Mouse (Mus musculus) forebrain, postnatal 0 days (tissue): ENCODE results near the gene Harbi1. TPM values are rescaled to one million over a fixed set of nuclear protein-coding genes. Genes with fewer than 3 reads are reported as not detected.

Experiments used
- ATAC-seq: fragments of 200-750 bp; cut with Nextera tagmentation; 2 replicates; pipeline ENCODE4 v1.8.0; 2017; ENCODE audit warnings: mild to moderate bottlenecking, moderate library complexity
- DNase-seq: peaks from one replicate; pipeline ENCODE4 v3.0.0-alpha.2; 2015
- H3K27ac ChIP-seq: fragments of 300-500 bp; sonication (generic); 2 replicates; pipeline ENCODE4 v1.5.1; 2014; ENCODE audit warnings: low read depth, mild to moderate bottlenecking, antibody characterized with exemption, low read length, moderate library complexity, mixed read lengths
- H3K27me3 ChIP-seq: fragments of 300-500 bp; sonication (generic); 2 replicates; pipeline ENCODE4 v1.6.1; 2014; ENCODE audit warnings: mild to moderate bottlenecking, low read length, mixed read lengths; ENCODE audit not compliant: insufficient read depth
- H3K36me3 ChIP-seq: fragments of 300-500 bp; sonication (generic); 2 replicates; pipeline ENCODE4 v1.6.1; 2014; ENCODE audit warnings: mild to moderate bottlenecking, moderate library complexity; ENCODE audit not compliant: insufficient read depth
- H3K4me1 ChIP-seq: fragments of 300-500 bp; sonication (generic); 2 replicates; pipeline ENCODE4 v1.6.1; 2014; ENCODE audit warnings: antibody characterized with exemption; ENCODE audit not compliant: insufficient read depth
- H3K4me2 ChIP-seq: fragments of 300-500 bp; sonication (generic); 2 replicates; pipeline ENCODE4 v1.6.1; 2014; ENCODE audit warnings: low read depth, mild to moderate bottlenecking, moderate library complexity
- H3K4me3 ChIP-seq: fragments of 300-500 bp; sonication (generic); 2 replicates; pipeline ENCODE4 v1.5.1; 2014; ENCODE audit warnings: low read depth, low read length, mixed read lengths
- H3K9ac ChIP-seq: fragments of 300-500 bp; sonication (generic); 2 replicates; pipeline ENCODE4 v1.6.1; 2014; ENCODE audit warnings: mild to moderate bottlenecking
- H3K9me3 ChIP-seq: fragments of 300-500 bp; sonication (generic); 2 replicates; pipeline ENCODE4 v1.6.1; 2016; ENCODE audit warnings: low read length
- CTCF ChIP-seq: sonication (generic); IDR thresholded peaks from 2 replicates; pipeline ENCODE4 v1.5.1; 2016; ENCODE audit warnings: antibody characterized with exemption, control low read depth, low read depth
- WGBS: fragments of 180-500 bp; shearing (Covaris S2); extraction: QIAGEN DNeasy Blood & Tissue Kit; methylation state at CpG from one replicate; pipeline ENCODE4 v1.1.7; 2014; 5-methylcytosine and 5-hydroxymethylcytosine counted together
- polyA plus RNA-seq: library from polyadenylated mRNA; unstranded; fragments of >200 nt; fragmentation: Nextera tagmentation; extraction: Ambion mirVana; gene quantifications from 2 replicates; pipeline ENCODE4 v1.2.1, GENCODE M21; 2015
- total RNA-seq: library from RNA; depleted of rRNA; stranded (reverse); fragments of >200 nt; gene quantifications from 2 replicates; pipeline ENCODE4 v1.2.3, GENCODE M21; 2014; rRNA removed

The Harbi1 gene
- total and polyA plus RNA-seq, 2 experiments from 2014 or later: 13.2 to 13.9 TPM

DNA sequence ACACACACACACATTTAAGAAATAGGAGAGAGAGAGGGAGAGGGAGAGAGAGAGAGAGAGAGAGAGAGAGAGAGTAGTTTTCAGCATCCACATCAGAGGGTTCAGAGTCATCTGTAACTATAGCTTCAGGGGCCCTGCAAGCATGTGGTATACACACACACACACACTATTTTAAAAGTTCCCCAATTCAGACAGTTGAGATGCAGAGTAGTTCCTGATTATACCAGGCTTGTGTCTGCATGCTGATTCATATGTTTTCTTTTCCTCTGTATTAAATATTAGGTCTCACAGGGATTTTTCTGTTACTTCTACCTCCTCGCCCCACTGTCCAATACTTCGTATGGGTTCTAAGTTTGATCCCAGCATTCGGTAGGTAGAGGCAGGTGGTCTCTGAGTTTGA is 16.4 kb downstream of the Harbi1 start:
- 91% methylated on average over 3 of the region's 3 CpGs for WGBS
- Histone ChIP-seq H3K9ac (no peak overlapping the region), H3K27ac (no peak overlapping the region), H3K4me3 (no peak overlapping the region), H3K9me3 (no peaks in the 10 kb centered on the region), H3K27me3 (no peaks in the 10 kb centered on the region), H3K4me2 (no peak overlapping the region), H3K36me3 (no peaks in the 10 kb centered on the region), H3K4me1 (no peaks in the 10 kb centered on the region)
- ATAC-seq (no peak), DNase-seq (no peak)
- no peak for TF ChIP-seq CTCF

DNA sequence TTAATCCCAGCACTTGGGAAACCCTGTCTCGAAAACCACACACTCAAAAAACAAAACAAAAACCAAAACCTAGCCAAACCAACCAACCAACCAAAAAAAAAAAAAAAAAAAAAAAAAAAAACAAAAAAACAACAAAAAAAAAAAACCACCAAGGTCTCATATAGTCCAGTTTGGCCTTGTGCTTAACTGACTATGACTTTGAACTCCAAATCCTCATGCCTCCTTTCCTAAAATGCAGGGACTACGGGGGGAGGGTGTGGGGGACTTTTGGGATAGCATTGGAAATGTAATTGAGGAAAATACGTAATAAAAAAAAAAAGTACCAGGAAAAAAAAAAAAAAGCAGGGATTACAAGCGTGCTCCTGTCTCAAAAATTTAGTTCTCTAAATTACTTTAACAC is 18.9 kb downstream of the Harbi1 start:
- no peak for TF ChIP-seq CTCF
- Histone ChIP-seq H3K4me3 (peak overlapping the region; percentile 100), H3K36me3 (no peaks in the 10 kb centered on the region), H3K27me3 (no peaks in the 10 kb centered on the region), H3K27ac (no peak overlapping the region), H3K9ac (peak overlapping the region; percentile 93; the same call in 1 of the 2 replicates), H3K4me2 (peak overlapping the region; percentile 38), H3K9me3 (no peaks in the 10 kb centered on the region), H3K4me1 (no peaks in the 10 kb centered on the region)
- 24% methylated on average over 4 of the region's 4 CpGs for WGBS
- no peak for DNase-seq
- ATAC-seq: peak; percentile 6; the same call in 1 of the 2 replicates

DNA sequence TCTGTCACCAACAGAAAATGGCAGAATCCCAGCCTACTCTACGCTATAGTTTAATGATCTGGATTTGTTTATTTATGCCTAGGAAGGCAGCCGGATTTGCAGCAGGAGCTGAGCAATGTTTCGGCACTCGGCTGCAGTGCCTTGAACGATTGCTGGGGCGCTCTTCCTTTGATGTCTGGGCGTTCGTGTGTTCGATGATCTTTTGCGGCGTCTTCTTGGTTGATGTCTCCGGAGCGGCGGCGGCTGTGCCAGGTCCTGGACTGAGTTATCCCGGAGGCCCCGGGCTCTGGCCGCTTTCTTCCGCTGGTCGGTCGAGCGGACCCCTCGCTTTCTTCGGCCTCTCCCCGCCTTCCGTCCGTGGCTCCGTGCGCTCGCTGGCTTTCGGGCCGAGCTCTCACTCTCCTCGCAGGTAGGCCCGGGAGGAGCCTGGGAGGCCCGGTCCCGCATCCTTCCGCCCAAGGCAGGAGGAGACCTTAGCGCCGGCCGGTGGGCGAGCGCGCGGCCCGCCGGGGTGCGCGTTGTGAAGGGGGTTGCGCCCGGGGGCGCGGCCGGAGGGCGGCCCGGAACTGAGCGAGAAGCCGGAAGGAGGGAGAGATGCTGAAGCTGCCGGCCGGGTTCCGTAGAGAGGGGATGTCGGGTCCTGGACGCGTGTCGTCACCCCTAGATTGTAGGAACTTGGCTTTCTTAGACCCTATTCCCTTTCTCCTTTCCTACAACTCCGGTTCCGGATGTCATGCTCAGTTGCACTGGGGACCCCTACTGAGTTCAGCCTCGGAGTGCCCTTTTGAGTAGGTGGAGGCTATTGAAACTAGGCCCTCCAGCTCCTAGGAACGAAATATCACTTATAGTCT is 19.5 kb downstream of the Harbi1 start, which contains the start of gene Ambra1:
Gene Ambra1, plus strand, starts transcription at position 164 of the 851 bp plus-strand sequence.
- Histone ChIP-seq H3K4me1 (no peaks in the 10 kb centered on the region), H3K9ac (peak within 1 kb of the TSS; percentile 93), H3K27ac (peak within 1 kb of the TSS; percentile 91), H3K27me3 (no peaks in the 10 kb centered on the region), H3K9me3 (no peaks in the 10 kb centered on the region), H3K4me3 (peak within 1 kb of the TSS; percentile 100), H3K4me2 (peak within 1 kb of the TSS; percentile 63), H3K36me3 (no peaks in the 10 kb centered on the region)
- peak; percentile 64 for TF ChIP-seq CTCF
- DNase-seq (peak; percentile 96), ATAC-seq (peak; percentile 96)
- WGBS: 1% methylated on average over 65 of the region's 68 CpGs

DNA sequence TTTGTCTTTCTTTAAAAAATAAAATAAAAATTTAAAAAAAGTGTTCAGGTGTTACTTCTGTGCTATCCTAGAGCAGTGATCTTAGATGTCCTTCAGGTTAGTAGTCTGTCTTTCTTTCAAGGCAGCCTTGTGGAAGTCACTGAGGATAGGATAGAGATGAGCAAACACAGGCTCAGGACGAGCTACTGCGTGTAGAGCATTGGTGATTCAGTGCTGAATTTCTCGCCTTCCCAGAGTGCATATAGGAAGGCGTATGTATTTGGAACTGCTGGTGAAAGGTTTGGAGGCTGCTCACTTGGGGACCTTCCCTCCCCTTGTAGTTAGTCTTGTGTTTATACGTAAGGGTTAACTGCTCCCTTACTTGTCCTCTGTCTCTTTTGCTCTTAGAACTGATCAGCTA is 24.6 kb downstream of the Harbi1 start:
- 94% methylated on average over 5 of the region's 5 CpGs for WGBS
- DNase-seq (no peak), ATAC-seq (no peak)
- H3K4me1 ChIP-seq: no peaks in the 10 kb centered on the region
- no peak overlapping the region for H3K4me3 ChIP-seq
- no peak overlapping the region for H3K9ac ChIP-seq
- no peak overlapping the region for H3K27ac ChIP-seq
- H3K36me3 ChIP-seq: no peaks in the 10 kb centered on the region
- no peaks in the 10 kb centered on the region for H3K27me3 ChIP-seq
- H3K4me2 ChIP-seq: no peak overlapping the region
- TF ChIP-seq CTCF: no peak
- no peaks in the 10 kb centered on the region for H3K9me3 ChIP-seq

DNA sequence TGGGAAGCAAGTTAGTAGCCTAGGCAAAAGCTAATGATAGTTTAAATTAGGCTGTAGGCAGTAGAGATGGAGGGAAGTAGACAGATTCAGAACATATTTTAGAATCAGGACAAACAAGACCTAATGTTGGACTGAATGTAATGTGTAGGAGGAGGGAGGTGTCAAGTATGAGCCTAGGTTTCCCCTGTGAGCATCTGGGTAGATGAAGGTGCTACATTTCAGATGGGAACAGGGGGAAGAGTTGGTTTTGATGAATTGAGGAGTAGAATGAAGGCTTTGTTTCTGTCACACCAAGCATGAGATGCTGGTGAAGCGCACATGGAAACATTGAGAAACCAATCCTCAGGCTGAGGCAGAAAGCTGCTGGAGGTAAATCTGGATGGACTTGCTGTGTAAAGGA is 28.9 kb downstream of the Harbi1 start:
- H3K4me1 ChIP-seq: no peaks in the 10 kb centered on the region
- H3K4me3 ChIP-seq: no peak overlapping the region
- DNase-seq: no peak
- H3K4me2 ChIP-seq: no peak overlapping the region
- 85% methylated on average over 1 of the region's 1 CpGs for WGBS
- no peak overlapping the region for H3K9ac ChIP-seq
- no peak overlapping the region for H3K27ac ChIP-seq
- no peak for TF ChIP-seq CTCF
- no peaks in the 10 kb centered on the region for H3K36me3 ChIP-seq
- H3K27me3 ChIP-seq: no peaks in the 10 kb centered on the region
- no peak for ATAC-seq
- no peaks in the 10 kb centered on the region for H3K9me3 ChIP-seq

DNA sequence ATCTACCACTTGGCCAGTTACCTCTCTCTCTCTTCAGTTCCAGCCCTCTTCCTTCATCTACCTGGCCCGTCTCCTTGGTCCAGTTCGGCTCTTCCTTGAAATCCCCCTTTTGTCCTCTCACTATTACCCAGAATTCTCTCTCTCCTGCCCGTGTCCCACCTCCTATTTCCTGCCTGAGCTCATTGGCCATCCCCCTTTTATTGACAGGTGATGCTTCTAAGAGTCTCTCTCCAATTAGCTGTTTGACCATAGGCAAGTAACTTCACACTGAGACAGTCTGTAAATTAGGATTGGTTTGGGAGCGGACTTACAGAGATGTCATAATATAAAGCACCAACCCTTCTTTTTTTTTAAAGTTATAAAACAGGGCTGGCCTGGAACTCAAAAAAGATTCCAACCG is 34.0 kb downstream of the Harbi1 start:
- Histone ChIP-seq H3K36me3 (no peaks in the 10 kb centered on the region), H3K4me1 (no peaks in the 10 kb centered on the region), H3K9ac (no peak overlapping the region), H3K9me3 (no peaks in the 10 kb centered on the region), H3K27ac (no peak overlapping the region), H3K27me3 (no peaks in the 10 kb centered on the region), H3K4me2 (no peak overlapping the region), H3K4me3 (no peak overlapping the region)
- no peak for DNase-seq
- WGBS: 84% methylated on average over 5 of the region's 5 CpGs
- ATAC-seq: no peak
- no peak for TF ChIP-seq CTCF

DNA sequence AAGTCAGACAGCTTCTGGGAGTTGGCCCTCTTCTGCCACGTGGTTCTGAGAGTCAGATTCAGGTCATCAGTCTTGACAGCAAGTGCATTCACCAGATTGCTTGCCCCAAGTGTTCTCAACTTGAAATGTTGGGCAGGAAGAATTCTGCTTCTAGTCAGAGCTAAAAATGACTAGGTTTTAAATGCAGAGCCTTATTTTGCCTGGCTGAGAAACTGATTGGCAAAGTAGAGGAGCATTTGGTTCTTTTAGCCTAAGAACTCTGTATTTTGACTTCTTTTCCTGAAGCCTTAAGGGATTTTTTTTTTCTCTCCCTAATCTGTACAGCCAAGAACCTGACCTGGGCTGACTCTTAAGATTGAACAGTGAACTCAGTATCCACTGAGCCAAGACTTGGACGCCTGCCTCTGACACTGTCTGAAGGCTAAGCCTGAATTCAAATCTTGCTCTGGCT is 39.2 kb downstream of the Harbi1 start:
- DNase-seq: peak; percentile 16
- no peak overlapping the region for H3K27ac ChIP-seq
- H3K4me2 ChIP-seq: no peak overlapping the region
- no peaks in the 10 kb centered on the region for H3K27me3 ChIP-seq
- WGBS: 55% methylated on average over 2 of the region's 2 CpGs
- no peaks in the 10 kb centered on the region for H3K9me3 ChIP-seq
- H3K9ac ChIP-seq: no peak overlapping the region
- no peaks in the 10 kb centered on the region for H3K36me3 ChIP-seq
- no peaks in the 10 kb centered on the region for H3K4me1 ChIP-seq
- ATAC-seq: peak; percentile 55; the same call in 1 of the 2 replicates
- no peak for TF ChIP-seq CTCF
- H3K4me3 ChIP-seq: no peak overlapping the region

Other genes with a start within 250 kb of the Harbi1 start
- gene Ckap5, start 184.1 kb upstream of the Harbi1 start, total RNA-seq: 119 and 142 TPM in 2 replicates
- gene Ckap5, start 184.1 kb upstream of the Harbi1 start, polyA plus RNA-seq: 66.1 and 103 TPM in 2 replicates
- 0.15 TPM in 1 of 2 replicates, not detected in the other for gene F2, start 74.4 kb upstream of the Harbi1 start, total RNA-seq
- 0.14 TPM in 1 of 2 replicates, not detected in the other for gene F2, start 74.4 kb upstream of the Harbi1 start, polyA plus RNA-seq
- 18.5 and 30.7 TPM in 2 replicates for gene Zfp408, start 61.1 kb upstream of the Harbi1 start, total RNA-seq
- gene Zfp408, start 61.1 kb upstream of the Harbi1 start, polyA plus RNA-seq: 6.2 and 8.7 TPM in 2 replicates
- gene Arhgap1, start 61.0 kb upstream of the Harbi1 start, total RNA-seq: 81.5 and 104 TPM in 2 replicates
- 107 and 111 TPM in 2 replicates for gene Arhgap1, start 61.0 kb upstream of the Harbi1 start, polyA plus RNA-seq
- gene Atg13, start 276 bp upstream of the Harbi1 start, total RNA-seq: 16.2 and 28.9 TPM in 2 replicates
- 29.8 and 29.9 TPM in 2 replicates for gene Atg13, start 276 bp upstream of the Harbi1 start, polyA plus RNA-seq
- gene Ambra1, start 19.3 kb downstream of the Harbi1 start, total RNA-seq: 37.5 and 47.2 TPM in 2 replicates
- gene Ambra1, start 19.3 kb downstream of the Harbi1 start, polyA plus RNA-seq: 12.5 and 17.0 TPM in 2 replicates
- gene Chrm4, start 216.4 kb downstream of the Harbi1 start, total RNA-seq: 4.0 and 7.0 TPM in 2 replicates
- gene Chrm4, start 216.4 kb downstream of the Harbi1 start, polyA plus RNA-seq: 1.1 and 1.3 TPM in 2 replicates
- gene Mdk, start 221.4 kb downstream of the Harbi1 start, total RNA-seq: 74.2 and 75.5 TPM in 2 replicates
- gene Mdk, start 221.4 kb downstream of the Harbi1 start, polyA plus RNA-seq: 121 and 162 TPM in 2 replicates
- gene Gm9821, start 234.9 kb downstream of the Harbi1 start, total RNA-seq: not detected in 2 replicates
- not detected in 2 replicates for gene Gm9821, start 234.9 kb downstream of the Harbi1 start, polyA plus RNA-seq